Mouse (Mus musculus) heart, postnatal 0 days (tissue): ENCODE data around the gene Pon1. TPM values are rescaled to one million over a fixed set of nuclear protein-coding genes. Genes with fewer than 3 reads are reported as not detected.
A peak's percentile ranks its signal among the peaks of the same experiment; 100 is the strongest.

Experiments used
- ATAC-seq: fragments of 200-750 bp; cut with Nextera tagmentation; 2 replicates; pipeline ENCODE4 v1.8.0; 2017; ENCODE audit warnings: low read depth, moderate number of reproducible peaks, moderate library complexity; ENCODE audit not compliant: insufficient read depth
- DNase-seq: peaks from one replicate; pipeline ENCODE4 v3.0.0-alpha.2; 2016; ENCODE audit warnings: low spot score
- H3K27ac ChIP-seq: fragments of 300-500 bp; sonication (generic); 2 replicates; pipeline ENCODE4 v1.5.1; 2014; ENCODE audit warnings: low read depth, mild to moderate bottlenecking
- H3K27me3 ChIP-seq: fragments of 300-500 bp; sonication (generic); 2 replicates; pipeline ENCODE4 v1.6.1; 2014; ENCODE audit warnings: low read length, mixed read lengths; ENCODE audit not compliant: control insufficient read depth, insufficient read depth
- H3K36me3 ChIP-seq: fragments of 300-500 bp; sonication (generic); replicated peaks from 2 replicates; pipeline ENCODE4 v1.6.1; 2014; ENCODE audit warnings: low read length, mixed read lengths; ENCODE audit not compliant: control insufficient read depth, insufficient read depth
- H3K4me1 ChIP-seq: fragments of 300-500 bp; sonication (generic); 2 replicates; pipeline ENCODE4 v1.6.1; 2014; ENCODE audit warnings: antibody characterized with exemption; ENCODE audit not compliant: control insufficient read depth, insufficient read depth
- H3K4me2 ChIP-seq: fragments of 300-500 bp; sonication (generic); 2 replicates; pipeline ENCODE4 v1.6.1; 2014; ENCODE audit warnings: low read depth, mild to moderate bottlenecking, low read length, moderate library complexity
- H3K4me3 ChIP-seq: fragments of 300-500 bp; sonication (generic); 2 replicates; pipeline ENCODE4 v1.5.1; 2014; ENCODE audit warnings: low read depth, low read length
- H3K9ac ChIP-seq: fragments of 300-500 bp; sonication (generic); replicated peaks from 2 replicates; pipeline ENCODE4 v1.6.1; 2014; ENCODE audit warnings: low read depth, low read length, mixed read lengths
- H3K9me3 ChIP-seq: fragments of 300-500 bp; sonication (generic); replicated peaks from 2 replicates; pipeline ENCODE4 v1.6.1; 2016; ENCODE audit warnings: low read length; ENCODE audit not compliant: control insufficient read depth
- CTCF ChIP-seq: IDR thresholded peaks from 2 replicates; pipeline ENCODE4 v1.5.1; 2016; ENCODE audit warnings: antibody characterized with exemption, control low read depth, low read depth
- EP300 ChIP-seq: IDR thresholded peaks from 2 replicates; pipeline ENCODE4 v1.6.1; 2016; ENCODE audit warnings: antibody characterized with exemption, low read depth
- WGBS: fragments of 180-500 bp; shearing (Covaris S2); extraction: QIAGEN DNeasy Blood & Tissue Kit; methylation state at CpG from one replicate; pipeline ENCODE4 v1.1.7; 2014; 5-methylcytosine and 5-hydroxymethylcytosine counted together
- polyA plus RNA-seq: library from polyadenylated mRNA; unstranded; fragments of >200 nt; fragmentation: Nextera tagmentation; extraction: Ambion mirVana; gene quantifications from 2 replicates; pipeline ENCODE4 v1.2.1, GENCODE M21; 2015
- total RNA-seq: library from RNA; depleted of rRNA; stranded (reverse); fragments of >200 nt; gene quantifications from 2 replicates; pipeline ENCODE4 v1.2.3, GENCODE M21; 2014; ENCODE audit warnings: low replicate concordance

Gene Pon1
- total and polyA plus RNA-seq, 2 experiments from 2014 or later = not detected

DNA sequence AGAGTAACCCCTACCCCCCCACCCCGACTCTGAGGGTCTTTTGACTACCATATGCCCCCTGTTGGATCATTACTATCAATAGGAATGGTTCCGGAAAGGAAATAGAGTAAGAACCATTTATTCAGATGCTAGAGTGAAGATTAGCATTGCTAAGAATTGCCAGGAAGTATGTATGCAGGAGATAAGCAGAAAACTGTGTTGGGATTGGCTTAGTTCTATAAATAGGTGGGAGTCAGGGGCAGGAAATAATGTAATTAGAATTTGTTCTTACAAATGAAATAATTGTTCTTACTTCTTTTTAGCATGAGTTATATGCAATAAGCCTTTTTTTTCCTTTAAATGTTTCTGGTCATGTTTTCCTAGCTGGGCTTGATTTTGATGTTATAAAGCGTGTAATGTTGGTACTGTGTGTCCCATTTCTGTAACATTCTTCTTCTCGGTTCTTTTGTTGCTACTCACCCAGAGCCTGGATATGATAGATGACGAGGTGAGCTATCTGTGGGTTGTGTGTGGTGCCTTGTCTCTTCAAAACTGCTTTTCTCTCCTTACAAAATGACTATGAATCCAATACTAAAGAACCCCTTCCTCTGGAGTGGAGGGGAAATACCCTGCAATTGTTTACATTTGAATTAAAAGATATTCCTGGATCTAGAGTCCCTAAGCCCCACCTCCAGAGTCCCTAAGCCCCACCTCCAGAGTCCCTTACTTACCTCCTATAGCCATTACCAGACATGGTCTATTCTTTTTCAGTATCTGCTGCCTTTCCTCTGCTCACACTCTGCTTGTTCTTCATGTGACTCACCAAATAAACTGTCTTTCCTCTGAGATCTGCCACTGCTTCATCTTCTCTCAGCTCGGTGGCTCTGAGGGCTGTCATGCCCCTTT is 37.0 kb downstream of the Pon1 start:
- Histone ChIP-seq H3K9ac (no peak overlapping the region), H3K4me1 (peaks cover 28% of the 10 kb centered on the region), H3K27me3 (no peaks in the 10 kb centered on the region), H3K4me2 (no peak overlapping the region), H3K9me3 (no peaks in the 10 kb centered on the region), H3K4me3 (no peak overlapping the region), H3K27ac (peak overlapping the region; percentile 53), H3K36me3 (0 out of 2 replicates have a peak, but pooled peaks cover 5% of the 10 kb centered on the region)
- TF ChIP-seq CTCF (no peak), EP300 (peak; percentile 67; the same call in 1 of the 2 replicates)
- DNase-seq (peak; percentile 54), ATAC-seq (peak; percentile 45)
- 49% methylated on average over 6 of the region's 6 CpGs for WGBS

DNA sequence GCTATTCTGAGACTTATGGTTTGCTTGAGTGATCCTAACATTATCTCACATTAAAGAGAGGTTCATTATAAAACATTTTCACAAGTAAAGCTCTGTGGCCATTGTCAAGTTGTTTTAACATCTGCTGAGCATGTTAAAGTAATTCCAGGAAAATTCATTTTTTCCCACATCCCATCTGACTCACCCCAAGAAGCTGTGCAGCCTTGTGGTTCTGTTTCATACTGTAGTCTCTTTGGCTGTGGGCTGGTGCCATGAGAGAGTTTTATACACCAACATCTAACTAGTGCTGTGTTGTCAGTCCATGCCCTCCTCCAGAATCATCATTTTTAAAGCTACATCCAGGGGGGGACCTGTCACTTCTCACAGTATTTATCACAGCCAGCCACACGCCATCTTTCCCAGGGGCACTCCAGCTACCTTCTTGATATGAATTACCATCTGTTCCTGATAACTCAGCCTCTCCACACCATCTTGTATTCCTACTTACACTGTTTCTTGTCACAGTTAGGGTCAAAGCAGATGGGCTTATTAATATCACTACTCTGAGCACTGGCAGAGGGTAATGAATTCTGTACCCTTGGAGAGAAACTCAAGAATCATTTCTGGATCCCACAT is 38.3 kb downstream of the Pon1 start:
- Histone ChIP-seq H3K4me2 (no peak overlapping the region), H3K4me3 (no peak overlapping the region), H3K9ac (no peak overlapping the region), H3K36me3 (0 out of 2 replicates have a peak, but pooled peaks cover 5% of the 10 kb centered on the region), H3K27me3 (no peaks in the 10 kb centered on the region), H3K4me1 (peaks cover 41% of the 10 kb centered on the region), H3K27ac (no peak overlapping the region), H3K9me3 (no peaks in the 10 kb centered on the region)
- no peak for ATAC-seq
- TF ChIP-seq CTCF = no peak
- TF ChIP-seq EP300 = no peak
- 73% methylated on average over 1 of the region's 1 CpGs for WGBS
- no peak for DNase-seq

DNA sequence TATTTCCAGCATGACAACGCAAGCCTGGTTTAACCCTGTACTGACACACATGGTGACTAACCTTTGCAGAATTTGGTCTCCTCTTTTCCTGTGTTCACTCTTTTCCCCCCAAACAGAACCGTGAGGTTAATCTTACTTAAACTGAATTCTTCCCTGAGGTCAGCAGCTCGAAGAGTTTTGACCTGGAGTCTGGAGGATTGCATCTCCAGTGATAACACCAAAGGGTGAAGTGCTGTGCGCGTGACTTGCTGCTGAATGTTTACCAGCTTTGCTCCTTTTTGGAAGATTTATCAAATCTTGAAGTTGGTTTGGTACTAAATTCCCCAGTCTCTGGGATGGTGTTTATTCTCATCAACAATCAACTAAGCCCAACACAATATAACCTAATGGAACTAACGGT is 39.0 kb downstream of the Pon1 start:
- no peak for ATAC-seq
- Histone ChIP-seq H3K27me3 (no peaks in the 10 kb centered on the region), H3K36me3 (0 out of 2 replicates have a peak, but pooled peaks cover 5% of the 10 kb centered on the region), H3K9ac (no peak overlapping the region), H3K9me3 (no peaks in the 10 kb centered on the region), H3K4me1 (peaks cover 41% of the 10 kb centered on the region), H3K27ac (no peak overlapping the region), H3K4me3 (no peak overlapping the region), H3K4me2 (no peak overlapping the region)
- no peak for DNase-seq
- TF ChIP-seq CTCF (no peak), EP300 (no peak)
- 78% methylated on average over 6 of the region's 6 CpGs for WGBS

DNA sequence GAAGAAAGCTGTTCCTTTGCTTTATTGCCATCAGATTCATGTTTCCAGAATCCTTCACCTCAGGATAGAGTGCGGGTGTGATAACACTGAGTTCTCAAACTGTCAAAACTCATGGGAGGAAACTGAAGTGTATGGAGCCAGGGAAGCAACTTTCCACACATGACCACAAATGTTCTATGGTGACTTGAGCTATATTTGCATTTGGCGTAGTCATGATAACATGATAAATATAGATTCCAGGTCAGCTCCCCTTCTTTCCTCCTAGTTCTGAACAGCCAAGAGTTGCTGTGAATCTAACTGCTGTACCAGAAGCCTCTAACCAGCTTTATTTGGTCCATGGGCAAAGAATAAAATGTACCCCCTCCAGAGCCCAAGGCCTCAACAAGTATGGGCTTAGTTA is 41.6 kb downstream of the Pon1 start:
- DNase-seq (peak; percentile 53), ATAC-seq (peak; percentile 54; the same call in 1 of the 2 replicates)
- no peak overlapping the region for H3K4me3 ChIP-seq
- H3K9me3 ChIP-seq = no peaks in the 10 kb centered on the region
- WGBS = 34% methylated on average over 2 of the region's 2 CpGs
- H3K4me1 ChIP-seq = peaks cover 34% of the 10 kb centered on the region
- no peaks in the 10 kb centered on the region for H3K27me3 ChIP-seq
- peak overlapping the region; percentile 67 for H3K27ac ChIP-seq
- no peak overlapping the region for H3K4me2 ChIP-seq
- H3K9ac ChIP-seq = no peak overlapping the region
- TF ChIP-seq EP300 (no peak), CTCF (no peak)
- no peaks in the 10 kb centered on the region for H3K36me3 ChIP-seq

GRCm38 (mm10) chr6:5151171-5151570 is 42.6 kb downstream of the Pon1 start:
- DNase-seq = no peak
- WGBS = 46% methylated on average over 4 of the region's 4 CpGs
- Histone ChIP-seq H3K4me3 (no peak overlapping the region), H3K4me2 (no peak overlapping the region), H3K4me1 (peaks cover 25% of the 10 kb centered on the region), H3K27ac (peak overlapping the region; percentile 67), H3K9ac (no peak overlapping the region), H3K36me3 (no peaks in the 10 kb centered on the region), H3K27me3 (no peaks in the 10 kb centered on the region), H3K9me3 (no peaks in the 10 kb centered on the region)
- no peak for TF ChIP-seq EP300
- ATAC-seq = no peak
